Mouse (Mus musculus) C2C12 (cell line): Measurements from ENCODE around the gene Rhobtb1. TPM values are rescaled to one million over a fixed set of nuclear protein-coding genes. Genes with fewer than 3 reads are reported as not detected.

Experiments
- H3K27me3 ChIP-seq: one replicate; pipeline ENCODE4 v1.6.1; 2011; ENCODE audit not compliant: control insufficient read depth, insufficient read depth, insufficient read length
- H3K36me3 ChIP-seq: one replicate; pipeline ENCODE4 v1.6.1; 2011; ENCODE audit not compliant: control insufficient read depth, insufficient read depth
- H3K4me3 ChIP-seq: one replicate; pipeline ENCODE4 v1.5.1; 2011; ENCODE audit warnings: mild to moderate bottlenecking, control low read depth; ENCODE audit not compliant: poor library complexity, insufficient read depth, severe bottlenecking
- H3K79me2 ChIP-seq: one replicate; pipeline ENCODE4 v1.6.1; 2011; ENCODE audit not compliant: control insufficient read depth, insufficient read depth
- H3K79me3 ChIP-seq: one replicate; pipeline ENCODE4 v1.6.1; 2011; ENCODE audit warnings: low read depth, control low read depth
- H3ac ChIP-seq: one replicate; pipeline ENCODE3; 2011; ENCODE audit warnings: low read depth; ENCODE audit not compliant: control insufficient read depth, insufficient read length
- CEBPB ChIP-seq: IDR thresholded peaks from one replicate; pipeline ENCODE4 v1.6.1; 2011; ENCODE audit warnings: low read depth, mild to moderate bottlenecking, control low read depth, moderate library complexity
- CTCF ChIP-seq: IDR thresholded peaks from one replicate; pipeline ENCODE4 v1.5.1; 2011; ENCODE audit not compliant: control insufficient read depth, insufficient read depth, insufficient read length
- FOSL1 ChIP-seq: IDR thresholded peaks from one replicate; pipeline ENCODE4 v1.8.0; 2011; ENCODE audit warnings: mild to moderate bottlenecking, low read length; ENCODE audit not compliant: poor library complexity, insufficient read depth, severe bottlenecking
- MAX ChIP-seq: IDR thresholded peaks from one replicate; pipeline ENCODE4 v1.6.1; 2011; ENCODE audit warnings: mild to moderate bottlenecking, control low read depth
- MYOD1 ChIP-seq: IDR thresholded peaks from one replicate; pipeline ENCODE4 v1.6.1; 2011; ENCODE audit warnings: low read depth; ENCODE audit not compliant: control insufficient read depth, insufficient read length
- MYOG ChIP-seq: IDR thresholded peaks from one replicate; pipeline ENCODE4 v1.6.1; 2011; ENCODE audit not compliant: control insufficient read depth, insufficient read length; ENCODE audit errors: extremely low read depth
- USF1 ChIP-seq: IDR thresholded peaks from one replicate; pipeline ENCODE4 v1.6.1; 2011; ENCODE audit warnings: low read depth, mild to moderate bottlenecking, control low read depth, moderate library complexity
- polyA plus RNA-seq: library from polyadenylated mRNA; unstranded; fragments of >200 nt; fragmentation: generic; extraction: Trizol; gene quantifications from one replicate; pipeline ENCODE4 v1.2.1, GENCODE M21; 2012; ENCODE audit warnings: missing spikeins

The Rhobtb1 gene
- polyA plus RNA-seq, 1 experiment: 3.8 TPM

- Histone ChIP-seq H3K4me3 (no peak overlapping the region), H3K79me3 (no peaks in the 10 kb centered on the region), H3ac (no peak overlapping the region), H3K27me3 (no peaks in the 10 kb centered on the region), H3K79me2 (no peaks in the 10 kb centered on the region), H3K36me3 (no peaks in the 10 kb centered on the region)
- TF ChIP-seq USF1 (no peak), CTCF (no peak), CEBPB (peak; percentile 81), MYOD1 (no peak)
These were observed 29.8 kb downstream of the Rhobtb1 start for GRCm38 (mm10) chr10:69180997-69181396.

GRCm38 (mm10) chr10:69184903-69185302 lies 33.7 kb downstream of the Rhobtb1 start:
- H3K4me3 ChIP-seq: no peak overlapping the region
- H3K27me3 ChIP-seq: no peaks in the 10 kb centered on the region
- H3K79me3 ChIP-seq: no peaks in the 10 kb centered on the region
- no peak for TF ChIP-seq FOSL1
- TF ChIP-seq USF1: no peak
- no peak for TF ChIP-seq MYOD1
- TF ChIP-seq CEBPB: no peak
- TF ChIP-seq MAX: no peak
- TF ChIP-seq CTCF: no peak
- TF ChIP-seq MYOG: no peak
- no peaks in the 10 kb centered on the region for H3K36me3 ChIP-seq
- H3ac ChIP-seq: peak overlapping the region; percentile 12
- no peaks in the 10 kb centered on the region for H3K79me2 ChIP-seq

- TF ChIP-seq MYOG (no peak), CEBPB (no peak), FOSL1 (no peak), USF1 (peak; percentile 10)
- Histone ChIP-seq H3K4me3 (no peak overlapping the region), H3K27me3 (no peaks in the 10 kb centered on the region), H3K79me2 (no peaks in the 10 kb centered on the region), H3K36me3 (no peaks in the 10 kb centered on the region), H3ac (no peak overlapping the region), H3K79me3 (no peaks in the 10 kb centered on the region)
These were observed 34.2 kb downstream of the Rhobtb1 start for GRCm38 (mm10) chr10:69185431-69185830.

GRCm38 (mm10) chr10:69185894-69186893 lies 35.0 kb downstream of the Rhobtb1 start:
- TF ChIP-seq MYOG: no peak
- TF ChIP-seq MAX: no peak
- TF ChIP-seq USF1: no peak
- peak; percentile 93 for TF ChIP-seq MYOD1
- TF ChIP-seq FOSL1: peak; percentile 97
- TF ChIP-seq CEBPB: peak; percentile 14
- TF ChIP-seq CTCF: peak; percentile 23
- H3K36me3 ChIP-seq: no peaks in the 10 kb centered on the region
- H3K79me2 ChIP-seq: no peaks in the 10 kb centered on the region
- no peaks in the 10 kb centered on the region for H3K27me3 ChIP-seq
- H3K79me3 ChIP-seq: no peaks in the 10 kb centered on the region
- no peak overlapping the region for H3ac ChIP-seq
- H3K4me3 ChIP-seq: no peak overlapping the region

- Histone ChIP-seq H3K4me3 (no peak overlapping the region), H3K36me3 (no peaks in the 10 kb centered on the region), H3K27me3 (no peaks in the 10 kb centered on the region), H3K79me2 (no peaks in the 10 kb centered on the region), H3K79me3 (no peaks in the 10 kb centered on the region), H3ac (no peak overlapping the region)
- TF ChIP-seq FOSL1 (no peak), MYOD1 (peak; percentile 95)
These were observed 36.7 kb downstream of the Rhobtb1 start for GRCm38 (mm10) chr10:69187773-69188443.
